Mouse (Mus musculus) stomach, postnatal 0 days (tissue): ENCODE measurements around the gene Uhrf1bp1l. TPM values are rescaled to one million over a fixed set of nuclear protein-coding genes. Genes with fewer than 3 reads are reported as not detected.
A peak's percentile ranks its signal among the peaks of the same experiment; 100 is the strongest.

Experiments
- ATAC-seq: fragments of 200-750 bp; cut with Nextera tagmentation; 2 replicates; pipeline ENCODE4 v1.8.0; 2017; ENCODE audit not compliant: low FRiP score, low TSS enrichment
- DNase-seq: peaks from one replicate; pipeline ENCODE4 v3.0.0-alpha.2; 2016; ENCODE audit warnings: low spot score
- H3K27ac ChIP-seq: fragments of 300-500 bp; sonication (generic); replicated peaks from 2 replicates; pipeline ENCODE4 v1.5.1; 2014; ENCODE audit warnings: mild to moderate bottlenecking, control low read depth
- H3K27me3 ChIP-seq: fragments of 300-500 bp; sonication (generic); 2 replicates; pipeline ENCODE4 v1.6.1; 2014; ENCODE audit warnings: low read length; ENCODE audit not compliant: control insufficient read depth, insufficient read depth
- H3K36me3 ChIP-seq: fragments of 300-500 bp; sonication (generic); 2 replicates; pipeline ENCODE4 v1.6.1; 2014; ENCODE audit warnings: low read length, mixed read lengths; ENCODE audit not compliant: control insufficient read depth, insufficient read depth
- H3K4me1 ChIP-seq: fragments of 300-500 bp; sonication (generic); replicated peaks from 2 replicates; pipeline ENCODE4 v1.6.1; 2014; ENCODE audit warnings: antibody characterized with exemption; ENCODE audit not compliant: control insufficient read depth, insufficient read depth
- H3K4me2 ChIP-seq: fragments of 300-500 bp; sonication (generic); replicated peaks from 2 replicates; pipeline ENCODE4 v1.6.1; 2014; ENCODE audit warnings: low read depth, mild to moderate bottlenecking, control low read depth, moderate library complexity
- H3K4me3 ChIP-seq: fragments of 300-500 bp; sonication (generic); 2 replicates; pipeline ENCODE4 v1.5.1; 2014; ENCODE audit warnings: low read depth, low read length, control low read depth
- H3K9ac ChIP-seq: fragments of 300-500 bp; sonication (generic); 2 replicates; pipeline ENCODE4 v1.6.1; 2014; ENCODE audit warnings: mild to moderate bottlenecking, low read length, control low read depth, mixed read lengths
- H3K9me3 ChIP-seq: fragments of 300-500 bp; sonication (generic); 2 replicates; pipeline ENCODE4 v1.6.1; 2016; ENCODE audit warnings: low read length; ENCODE audit not compliant: control insufficient read depth
- CTCF ChIP-seq: IDR thresholded peaks from 2 replicates; pipeline ENCODE4 v1.5.1; 2016; ENCODE audit warnings: antibody characterized with exemption, low read depth, mild to moderate bottlenecking, moderate library complexity
- EP300 ChIP-seq: optimal IDR thresholded peaks from 2 replicates; pipeline ENCODE3; 2016; ENCODE audit warnings: antibody characterized with exemption
- WGBS: fragments of 180-500 bp; shearing (Covaris S2); extraction: QIAGEN DNeasy Blood & Tissue Kit; methylation state at CpG from one replicate; pipeline ENCODE4 v1.1.7; 2014; 5-methylcytosine and 5-hydroxymethylcytosine counted together
- polyA plus RNA-seq: library from polyadenylated mRNA; unstranded; fragments of >200 nt; fragmentation: Nextera tagmentation; extraction: Ambion mirVana; gene quantifications from 2 replicates; pipeline ENCODE4 v1.2.1, GENCODE M21; 2015

The Uhrf1bp1l gene
- polyA plus RNA-seq, 1 experiment from 2014 or later = 13.3 TPM

DNA sequence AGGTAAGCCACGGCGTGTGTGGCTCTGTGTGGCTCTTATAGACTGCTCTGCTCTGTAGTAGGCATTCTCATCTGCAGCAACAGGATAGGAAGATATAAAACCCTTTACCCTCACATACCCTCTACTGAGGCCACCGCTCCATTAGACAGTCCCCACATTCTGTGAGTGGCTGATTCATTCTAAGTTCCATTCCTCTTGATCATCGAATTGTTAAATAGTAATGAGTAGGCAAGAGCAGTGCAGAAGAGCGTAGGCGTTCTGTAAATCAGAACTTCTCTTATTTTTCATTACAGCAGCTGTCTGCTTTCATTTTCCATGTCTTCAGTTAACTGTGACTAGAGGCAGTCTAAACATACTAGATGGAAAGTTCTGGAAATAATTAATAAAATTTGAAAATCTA, 31.2 kb downstream of the Uhrf1bp1l start:
- Histone ChIP-seq H3K27ac (no peak overlapping the region), H3K27me3 (no peaks in the 10 kb centered on the region), H3K9me3 (no peaks in the 10 kb centered on the region), H3K4me2 (no peak overlapping the region), H3K36me3 (no peaks in the 10 kb centered on the region), H3K9ac (no peak overlapping the region), H3K4me1 (no peaks in the 10 kb centered on the region), H3K4me3 (no peak overlapping the region)
- ATAC-seq (no peak), DNase-seq (no peak)
- WGBS = 92% methylated on average over 6 of the region's 6 CpGs
- TF ChIP-seq EP300 (no peak), CTCF (no peak)

GRCm38 (mm10) chr10:89791870-89792269, 47.1 kb downstream of the Uhrf1bp1l start:
- Histone ChIP-seq H3K9ac (no peak overlapping the region), H3K9me3 (no peaks in the 10 kb centered on the region), H3K4me1 (no peaks in the 10 kb centered on the region), H3K27me3 (no peaks in the 10 kb centered on the region), H3K4me2 (no peak overlapping the region), H3K4me3 (no peak overlapping the region), H3K36me3 (no peaks in the 10 kb centered on the region; the same call in 1 of the 2 replicates), H3K27ac (no peak overlapping the region)
- ATAC-seq (no peak), DNase-seq (no peak)
- 92% methylated on average over 4 of the region's 4 CpGs for WGBS
- no peak for TF ChIP-seq CTCF
- no peak for TF ChIP-seq EP300

- H3K27ac ChIP-seq = no peak overlapping the region
- DNase-seq = no peak
- H3K9ac ChIP-seq = no peak overlapping the region
- no peak for ATAC-seq
- H3K4me3 ChIP-seq = no peak overlapping the region
- H3K4me1 ChIP-seq = no peaks in the 10 kb centered on the region
- no peaks in the 10 kb centered on the region; the same call in 1 of the 2 replicates for H3K36me3 ChIP-seq
- H3K4me2 ChIP-seq = no peak overlapping the region
- no peaks in the 10 kb centered on the region for H3K9me3 ChIP-seq
- 89% methylated on average over 6 of the region's 6 CpGs for WGBS
- TF ChIP-seq EP300 (no peak), CTCF (no peak)
- no peaks in the 10 kb centered on the region for H3K27me3 ChIP-seq
Measured at GRCm38 (mm10) chr10:89794121-89794520, 49.3 kb downstream of the Uhrf1bp1l start.

- H3K27ac ChIP-seq = no peak overlapping the region
- 69% methylated on average over 4 of the region's 4 CpGs for WGBS
- DNase-seq (no peak), ATAC-seq (no peak)
- peaks cover 4% of the 10 kb centered on the region; the same call in 1 of the 2 replicates for H3K36me3 ChIP-seq
- no peaks in the 10 kb centered on the region for H3K27me3 ChIP-seq
- H3K9me3 ChIP-seq = no peaks in the 10 kb centered on the region
- TF ChIP-seq EP300 (no peak), CTCF (no peak)
- no peak overlapping the region for H3K9ac ChIP-seq
- H3K4me1 ChIP-seq = no peaks in the 10 kb centered on the region
- H3K4me3 ChIP-seq = no peak overlapping the region
- no peak overlapping the region for H3K4me2 ChIP-seq
Measured at GRCm38 (mm10) chr10:89819146-89819545, 74.4 kb downstream of the Uhrf1bp1l start.

GRCm38 (mm10) chr10:89823906-89824305, 79.1 kb downstream of the Uhrf1bp1l start:
- 31% methylated on average over 2 of the region's 2 CpGs for WGBS
- H3K4me3 ChIP-seq = no peak overlapping the region
- TF ChIP-seq EP300 (no peak), CTCF (peak; percentile 76)
- H3K27ac ChIP-seq = no peak overlapping the region
- no peaks in the 10 kb centered on the region for H3K9me3 ChIP-seq
- H3K9ac ChIP-seq = no peak overlapping the region
- H3K4me1 ChIP-seq = no peaks in the 10 kb centered on the region
- no peaks in the 10 kb centered on the region for H3K36me3 ChIP-seq
- ATAC-seq = no peak
- DNase-seq = peak; percentile 29
- H3K4me2 ChIP-seq = no peak overlapping the region
- no peaks in the 10 kb centered on the region for H3K27me3 ChIP-seq

DNA sequence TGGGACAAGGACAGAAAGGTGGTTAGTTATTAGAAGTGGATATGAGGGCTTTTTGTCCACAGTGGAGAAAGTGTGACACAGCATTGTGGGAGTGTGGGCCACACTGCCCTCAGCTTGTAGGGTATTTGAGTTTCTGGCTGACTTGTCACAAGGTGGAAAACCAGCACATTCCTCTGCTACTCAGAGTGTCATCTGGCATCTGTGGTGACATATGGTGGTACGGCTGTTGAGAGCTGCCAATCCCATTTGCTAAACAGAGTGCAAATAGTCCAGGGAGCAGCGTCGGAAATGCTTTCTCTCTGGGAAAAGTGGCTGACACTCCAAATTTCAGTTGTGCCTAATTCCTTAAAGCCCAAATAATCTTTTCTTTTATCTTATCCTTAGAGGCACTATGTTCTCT, 82.1 kb downstream of the Uhrf1bp1l start:
- H3K36me3 ChIP-seq = no peaks in the 10 kb centered on the region
- no peak overlapping the region for H3K9ac ChIP-seq
- WGBS = 52% methylated on average over 3 of the region's 3 CpGs
- ATAC-seq (no peak), DNase-seq (no peak)
- no peak overlapping the region for H3K4me3 ChIP-seq
- no peaks in the 10 kb centered on the region for H3K9me3 ChIP-seq
- no peak overlapping the region for H3K4me2 ChIP-seq
- H3K4me1 ChIP-seq = no peaks in the 10 kb centered on the region
- no peaks in the 10 kb centered on the region for H3K27me3 ChIP-seq
- no peak for TF ChIP-seq CTCF
- no peak for TF ChIP-seq EP300
- no peak overlapping the region for H3K27ac ChIP-seq
